Mouse (Mus musculus) intestine, embryonic 16.5 days (tissue): ENCODE data around the gene Nell1. TPM values are rescaled to one million over a fixed set of nuclear protein-coding genes. Genes with fewer than 3 reads are reported as not detected.
"Not testable (repeated sequence)": the region's sequence is repeated elsewhere in the genome, so short reads cannot be mapped to it uniquely, and the experiment has no call there.

Experiments
- ATAC-seq: fragments of 200-750 bp; cut with Nextera tagmentation; 2 replicates; pipeline ENCODE4 v1.8.0; 2017; ENCODE audit warnings: moderate TSS enrichment, moderate library complexity
- H3K27ac ChIP-seq: fragments of 300-500 bp; sonication (generic); 2 replicates; pipeline ENCODE4 v1.5.1; 2014; ENCODE audit warnings: mild to moderate bottlenecking, low read length
- H3K27me3 ChIP-seq: fragments of 300-500 bp; sonication (generic); replicated peaks from 2 replicates; pipeline ENCODE4 v1.6.1; 2014; ENCODE audit warnings: low read length, control low read depth, mixed read lengths; ENCODE audit not compliant: control insufficient read depth, insufficient read depth
- H3K36me3 ChIP-seq: fragments of 300-500 bp; sonication (generic); 2 replicates; pipeline ENCODE4 v1.6.1; 2014; ENCODE audit warnings: low read length, control low read depth; ENCODE audit not compliant: control insufficient read depth, insufficient read depth
- H3K4me1 ChIP-seq: fragments of 300-500 bp; sonication (generic); 2 replicates; pipeline ENCODE4 v1.6.1; 2014; ENCODE audit warnings: low read length, control low read depth, mixed read lengths; ENCODE audit not compliant: control insufficient read depth, insufficient read depth
- H3K4me2 ChIP-seq: fragments of 300-500 bp; sonication (generic); 2 replicates; pipeline ENCODE4 v1.6.1; 2014; ENCODE audit warnings: low read depth, low read length, control low read depth
- H3K4me3 ChIP-seq: fragments of 300-500 bp; sonication (generic); 2 replicates; pipeline ENCODE4 v1.5.1; 2014; ENCODE audit warnings: mild to moderate bottlenecking, low read length
- H3K9ac ChIP-seq: fragments of 300-500 bp; sonication (generic); 2 replicates; pipeline ENCODE4 v1.6.1; 2014; ENCODE audit warnings: low read depth, low read length
- H3K9me3 ChIP-seq: fragments of 300-500 bp; sonication (generic); 2 replicates; pipeline ENCODE4 v1.6.1; 2016; ENCODE audit warnings: low read length, control low read depth; ENCODE audit not compliant: control insufficient read depth
- whole genome bisulfite sequencing: fragments of 180-500 bp; shearing (Covaris S2); extraction: QIAGEN DNeasy Blood & Tissue Kit; methylation state at CpG from one replicate; pipeline ENCODE4 v1.1.7; 2014; 5-methylcytosine and 5-hydroxymethylcytosine counted together
- polyA plus RNA-seq: library from polyadenylated mRNA; unstranded; fragments of >200 nt; fragmentation: Nextera tagmentation; extraction: Ambion mirVana; gene quantifications from 2 replicates; pipeline ENCODE4 v1.2.1, GENCODE M21; 2015

Gene Nell1
- polyA plus RNA-seq: 3.5 and 4.2 TPM in 2 replicates

- peak within 1 kb of the TSS; percentile 55 for H3K4me3 ChIP-seq
- H3K27me3 ChIP-seq: peaks cover 34% of the 10 kb centered on the region
- H3K4me2 ChIP-seq: peak within 1 kb of the TSS; percentile 94
- H3K27ac ChIP-seq: no peak within 1 kb of the TSS
- WGBS: under 1% methylated on average over 52 of the region's 52 CpGs
- H3K4me1 ChIP-seq: peaks cover 11% of the 10 kb centered on the region
- H3K9me3 ChIP-seq: no peaks in the 10 kb centered on the region
- peak within 1 kb of the TSS; percentile 62 for H3K9ac ChIP-seq
- no peaks in the 10 kb centered on the region for H3K36me3 ChIP-seq
- ATAC-seq: peak; percentile 31
Measured at GRCm38 (mm10) chr7:49974841-49975440, at the start of gene Nell1. TSS of gene Nell1 (plus strand) at chr7:49974864.

- no peak overlapping the region for H3K4me2 ChIP-seq
- H3K9me3 ChIP-seq: no peaks in the 10 kb centered on the region
- no peak overlapping the region for H3K9ac ChIP-seq
- peak; percentile 40; the same call in 1 of the 2 replicates for ATAC-seq
- no peak overlapping the region for H3K4me3 ChIP-seq
- H3K27ac ChIP-seq: no peak overlapping the region
- WGBS: 50% methylated on average over 3 of the region's 3 CpGs
- H3K36me3 ChIP-seq: no peaks in the 10 kb centered on the region
- no peaks in the 10 kb centered on the region for H3K4me1 ChIP-seq
- no peaks in the 10 kb centered on the region for H3K27me3 ChIP-seq
Measured at GRCm38 (mm10) chr7:49928571-49928970, 46.1 kb upstream of the Nell1 start.

DNA sequence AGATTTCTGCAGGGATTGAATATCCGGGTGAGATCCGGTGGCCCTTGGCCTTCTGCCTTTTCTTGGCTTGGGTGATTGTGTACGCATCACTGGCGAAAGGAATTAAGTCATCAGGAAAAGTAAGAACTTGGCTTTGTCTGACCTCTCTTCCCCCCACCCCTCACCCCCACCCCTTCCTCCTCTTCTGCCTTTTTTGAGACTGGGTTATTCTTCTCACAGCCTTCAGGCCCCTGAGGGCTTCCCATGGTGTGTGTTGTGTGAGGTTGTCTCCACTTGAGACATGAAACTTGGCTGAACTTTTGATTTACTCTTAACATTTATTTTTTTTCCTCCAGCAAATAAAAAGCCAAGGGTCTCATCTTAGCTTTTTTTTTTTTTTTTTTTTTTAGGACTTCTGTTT is 44.7 kb upstream of the Nell1 start:
- ATAC-seq: no peak
- Histone ChIP-seq H3K27ac (no peak overlapping the region), H3K4me2 (no peak overlapping the region), H3K4me1 (no peaks in the 10 kb centered on the region), H3K36me3 (no peaks in the 10 kb centered on the region), H3K9ac (no peak overlapping the region), H3K27me3 (no peaks in the 10 kb centered on the region), H3K9me3 (no peaks in the 10 kb centered on the region), H3K4me3 (no peak overlapping the region)
- 69% methylated on average over 4 of the region's 4 CpGs for WGBS

DNA sequence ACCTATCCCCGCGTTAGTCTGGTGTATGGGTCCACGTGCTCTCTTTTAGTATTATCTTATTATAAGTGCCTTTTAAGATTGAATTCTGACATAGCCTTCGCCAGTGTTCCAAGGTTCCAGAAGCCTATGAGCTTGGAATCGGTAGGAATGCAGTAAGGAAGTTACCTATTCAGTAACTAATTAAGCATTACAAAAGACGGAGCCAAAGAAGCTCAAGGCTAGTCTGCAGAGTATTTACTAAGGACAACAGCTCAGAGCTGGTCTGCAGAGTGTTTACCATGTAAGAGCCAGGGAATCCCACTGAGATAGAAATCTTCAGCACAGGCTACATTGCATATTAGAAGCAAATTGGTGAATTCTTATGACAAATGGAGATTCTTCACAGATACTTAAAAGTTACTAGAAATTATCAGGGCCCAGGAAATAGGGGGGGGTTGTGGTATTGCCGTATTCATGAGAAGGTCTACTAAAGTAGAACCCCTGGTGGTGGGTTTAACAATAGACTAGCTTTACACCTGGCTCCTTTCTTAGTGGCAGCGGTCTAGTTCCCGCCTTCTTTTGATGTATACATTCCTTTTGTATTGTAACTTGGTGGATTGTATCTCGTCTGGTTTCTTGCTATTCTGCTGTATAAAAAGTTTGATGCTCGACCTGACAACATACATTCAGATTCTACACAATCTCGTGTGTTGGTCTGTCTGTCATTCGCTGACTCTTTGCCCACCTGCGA is 41.1 kb upstream of the Nell1 start:
- H3K4me2 ChIP-seq, H3K36me3 ChIP-seq, ATAC-seq, H3K27ac ChIP-seq, H3K9me3 ChIP-seq, H3K27me3 ChIP-seq, H3K4me3 ChIP-seq, H3K9ac ChIP-seq, H3K4me1 ChIP-seq: not testable (repeated sequence)
- 84% methylated on average over 14 of the region's 14 CpGs for WGBS

- 85% methylated on average over 3 of the region's 3 CpGs for WGBS
- H3K4me3 ChIP-seq: no peak overlapping the region
- no peak overlapping the region for H3K4me2 ChIP-seq
Measured at GRCm38 (mm10) chr7:49936821-49937220, 37.8 kb upstream of the Nell1 start.

DNA sequence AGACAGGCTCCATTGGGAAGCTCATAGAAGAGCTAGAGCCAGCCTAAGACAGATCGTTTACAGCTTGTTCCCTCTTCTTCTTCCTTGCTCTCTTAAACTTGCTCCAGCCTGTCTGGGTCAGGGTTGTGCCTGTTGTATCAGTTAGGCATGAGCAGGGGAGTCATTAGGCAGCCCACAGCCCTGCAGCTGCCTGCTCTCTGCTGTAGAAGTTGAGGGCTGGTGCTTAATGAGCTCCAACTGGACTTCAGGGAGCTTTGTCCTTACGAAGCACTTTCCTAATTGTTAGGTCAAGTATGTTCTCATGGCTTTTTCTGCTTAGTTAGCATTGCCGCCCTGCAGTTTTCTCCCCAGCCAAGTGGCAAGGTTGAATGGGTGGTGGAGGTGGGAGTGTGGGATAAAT is 32.6 kb upstream of the Nell1 start:
- Histone ChIP-seq H3K4me2 (no peak overlapping the region), H3K4me3 (no peak overlapping the region), H3K27me3 (no peaks in the 10 kb centered on the region), H3K9ac (no peak overlapping the region), H3K9me3 (no peaks in the 10 kb centered on the region), H3K27ac (no peak overlapping the region), H3K36me3 (no peaks in the 10 kb centered on the region), H3K4me1 (no peaks in the 10 kb centered on the region)
- ATAC-seq: no peak
- WGBS: 63% methylated on average over 3 of the region's 3 CpGs

More at GRCm38 (mm10) chr7:49936821-49937220, 37.8 kb upstream of the Nell1 start:
- Histone ChIP-seq H3K9me3 (no peaks in the 10 kb centered on the region), H3K27ac (no peak overlapping the region), H3K36me3 (no peaks in the 10 kb centered on the region), H3K27me3 (no peaks in the 10 kb centered on the region), H3K4me1 (no peaks in the 10 kb centered on the region), H3K9ac (no peak overlapping the region)
- no peak for ATAC-seq

DNA sequence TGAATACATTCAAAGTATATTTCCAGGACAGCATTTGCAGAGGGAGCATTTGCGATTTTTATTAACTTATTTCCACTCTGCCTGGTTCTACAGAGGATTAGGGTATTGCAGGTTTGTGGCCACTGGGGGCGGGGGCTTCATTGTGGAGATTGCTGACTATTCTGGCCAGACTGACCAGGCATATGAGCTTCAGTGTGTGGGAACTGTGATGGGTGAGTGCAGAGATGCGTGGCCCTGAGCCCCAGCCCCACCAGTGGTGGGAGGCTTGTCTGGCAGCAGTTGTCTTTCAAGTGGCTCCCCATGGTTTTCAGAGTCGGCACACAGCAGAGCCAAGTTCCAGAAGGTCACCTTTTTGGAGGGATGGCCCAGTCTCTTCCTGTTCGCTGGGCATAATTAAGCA is 32.2 kb upstream of the Nell1 start:
- no peaks in the 10 kb centered on the region for H3K36me3 ChIP-seq
- no peaks in the 10 kb centered on the region for H3K4me1 ChIP-seq
- no peak overlapping the region for H3K4me2 ChIP-seq
- no peak overlapping the region for H3K4me3 ChIP-seq
- no peak overlapping the region for H3K27ac ChIP-seq
- H3K9me3 ChIP-seq: no peaks in the 10 kb centered on the region
- no peak overlapping the region for H3K9ac ChIP-seq
- 65% methylated on average over 5 of the region's 5 CpGs for WGBS
- ATAC-seq: no peak
- no peaks in the 10 kb centered on the region for H3K27me3 ChIP-seq

GRCm38 (mm10) chr7:49946691-49947090 is 28.0 kb upstream of the Nell1 start:
- Histone ChIP-seq H3K27ac (no peak overlapping the region), H3K27me3 (no peaks in the 10 kb centered on the region), H3K9me3 (no peaks in the 10 kb centered on the region), H3K9ac (no peak overlapping the region), H3K4me1 (no peaks in the 10 kb centered on the region), H3K36me3 (no peaks in the 10 kb centered on the region), H3K4me2 (no peak overlapping the region), H3K4me3 (no peak overlapping the region)
- 90% methylated on average over 9 of the region's 9 CpGs for WGBS
- ATAC-seq: no peak

GRCm38 (mm10) chr7:49953546-49954181 is 21.0 kb upstream of the Nell1 start:
- Histone ChIP-seq H3K4me1 (no peaks in the 10 kb centered on the region; the same call in 1 of the 2 replicates), H3K4me2 (no peak overlapping the region), H3K9me3 (no peaks in the 10 kb centered on the region), H3K27ac (no peak overlapping the region), H3K4me3 (no peak overlapping the region), H3K27me3 (no peaks in the 10 kb centered on the region), H3K36me3 (no peaks in the 10 kb centered on the region), H3K9ac (no peak overlapping the region)
- 59% methylated on average over 4 of the region's 4 CpGs for WGBS
- ATAC-seq: no peak
